Mouse (Mus musculus): ENCODE results near the gene Slc22a12. TPM values are rescaled to one million over a fixed set of nuclear protein-coding genes. Genes with fewer than 3 reads are reported as not detected.

Slc22a12 gene
- polyA plus RNA-seq, 1 experiment from 2014 or later: not detected

DNA sequence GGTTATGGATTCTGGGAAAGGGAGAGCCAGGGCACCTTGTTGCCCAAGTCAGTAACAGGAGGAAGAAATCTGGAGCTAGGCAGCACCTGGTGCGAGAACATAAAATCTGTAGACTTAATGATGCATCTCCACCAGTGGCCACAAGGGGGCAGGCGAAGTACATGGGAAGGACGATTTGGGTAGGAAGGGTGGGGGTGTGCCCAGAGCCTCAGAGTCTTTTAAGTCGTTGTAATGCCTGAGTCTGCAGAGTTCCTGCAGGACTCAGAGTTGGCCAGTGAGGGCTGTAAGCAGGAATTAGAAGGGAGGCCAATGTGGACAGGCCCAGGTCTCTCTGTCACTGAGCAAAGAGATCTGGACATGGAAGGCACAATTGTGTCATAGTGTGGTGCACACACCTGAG is 53.8 kb downstream of the Slc22a12 start:
- peaks cover 51% of the 10 kb centered on the region for H3K27me3 ChIP-seq (ENCODE audit: control insufficient read depth, insufficient read depth, low read length)
- ATAC-seq (replicated peaks; ENCODE audit: insufficient number of reproducible peaks, low FRiP score, low TSS enrichment): no peak

More for the DNA sequence above, 53.8 kb downstream of the Slc22a12 start:
- WGBS (ENCODE audit: insufficient replicate concordance): 2% methylated on average over 4 of the region's 4 CpGs
- Histone ChIP-seq H3K9me3 (replicated peaks; ENCODE audit: control insufficient read depth, low read length) (no peaks in the 10 kb centered on the region), H3K27ac (ENCODE audit: low read depth, low read length) (no peak overlapping the region), H3K4me2 (no peak overlapping the region), H3K9ac (ENCODE audit: low read depth, low read length) (no peak overlapping the region), H3K4me3 (ENCODE audit: low read depth, low read length) (no peak overlapping the region), H3K36me3 (ENCODE audit: control insufficient read depth, insufficient read depth, low read length) (no peaks in the 10 kb centered on the region), H3K4me1 (ENCODE audit: control insufficient read depth, insufficient read depth, low read length) (no peaks in the 10 kb centered on the region)

Small RNA genes lying within 50 kb of the gene (microRNA-seq; reads per million reads assigned to microRNA genes)
- not detected for gene Gm26460 (ENCODE audit: borderline number of aligned reads)

Other genes with a start within 250 kb of the Slc22a12 start
- gene Cdc42bpg, start 236.6 kb downstream of the Slc22a12 start, polyA plus RNA-seq (2014; fragmentation: Nextera tagmentation; extraction: Ambion mirVana): 0.44 and 0.74 TPM in 2 replicates
- 31.8 and 35.1 TPM in 2 replicates for gene Men1, start 208.1 kb downstream of the Slc22a12 start, polyA plus RNA-seq (2014; fragmentation: Nextera tagmentation; extraction: Ambion mirVana)
- gene Map4k2, start 201.9 kb downstream of the Slc22a12 start, polyA plus RNA-seq (2014; fragmentation: Nextera tagmentation; extraction: Ambion mirVana): 9.6 and 10.1 TPM in 2 replicates
- 106 and 124 TPM in 2 replicates for gene Sf1, start 179.3 kb downstream of the Slc22a12 start, polyA plus RNA-seq (2014; fragmentation: Nextera tagmentation; extraction: Ambion mirVana)
- 149 and 178 TPM in 2 replicates for gene Pygm, start 158.6 kb downstream of the Slc22a12 start, polyA plus RNA-seq (2014; fragmentation: Nextera tagmentation; extraction: Ambion mirVana)
- 41.5 and 42.7 TPM in 2 replicates for gene Rasgrp2, start 143.7 kb downstream of the Slc22a12 start, polyA plus RNA-seq (2014; fragmentation: Nextera tagmentation; extraction: Ambion mirVana)
- gene Nrxn2, start 124.3 kb downstream of the Slc22a12 start, polyA plus RNA-seq (2014; fragmentation: Nextera tagmentation; extraction: Ambion mirVana): 1.5 and 1.6 TPM in 2 replicates

Data from heart, embryonic 11.5 days (tissue).